In genomic region chr2:24678538-24678937, GRCm38 (mm10) we compare ENCODE assay signal across 9 mouse cellular contexts.
DNase-seq lines count a peak whose midpoint lies in the region; ATAC-seq and TF ChIP-seq lines count a peak whose summit lies in the region.
"Had no signal": no experiment of that assay in that cellular context is flagged by ENCODE, and none has a peak within 500 bp of the region (broad histone marks: within the 10 kb centered on the region; RNA-seq: fewer than 3 reads in every experiment).

No protein-coding gene starts in this region.

- TF ChIP-seq CTCF in forebrain, postnatal 0 days (IDR thresholded peaks at IDR 0.05; ENCODE audit: low read depth) = no peak
- no peak for TF ChIP-seq CTCF in kidney, adult 2 months (conservative IDR thresholded peaks at IDR 0.05; ENCODE audit: insufficient read depth, insufficient read length, low read depth, low read length)

- H3K4me2 ChIP-seq in forebrain, postnatal 0 days (ENCODE audit: low read depth) = no peak overlapping the region
- H3K4me2 ChIP-seq in kidney, embryonic 15.5 days = peak overlapping the region; percentile 65
- H3K4me2 ChIP-seq in neural tube, embryonic 14.5 days (ENCODE audit: low read depth, low read length) = no peak overlapping the region

- H3K9me3 ChIP-seq in forebrain, embryonic 10.5 days = no peaks in the 10 kb centered on the region
- no peaks in the 10 kb centered on the region for H3K9me3 ChIP-seq in forebrain, postnatal 0 days (ENCODE audit: low read length)
- H3K9me3 ChIP-seq in kidney, embryonic 15.5 days (replicated peaks) = no peaks in the 10 kb centered on the region
- no peaks in the 10 kb centered on the region for H3K9me3 ChIP-seq in neural tube, embryonic 14.5 days (ENCODE audit: control insufficient read depth, low read length)
- H3K9me3 ChIP-seq: G1E had no signal

- H3K9ac ChIP-seq in forebrain, postnatal 0 days = no peak overlapping the region
- no peak overlapping the region for H3K9ac ChIP-seq in kidney, embryonic 15.5 days
- no peak overlapping the region for H3K9ac ChIP-seq in neural tube, embryonic 14.5 days (replicated peaks; ENCODE audit: low read depth, low read length)

- H3K27me3 ChIP-seq in forebrain, embryonic 10.5 days (ENCODE audit: poor library complexity, severe bottlenecking) = peaks cover 35% of the 10 kb centered on the region
- H3K27me3 ChIP-seq in forebrain, postnatal 0 days (ENCODE audit: insufficient read depth, low read length) = no peaks in the 10 kb centered on the region
- H3K27me3 ChIP-seq in kidney, embryonic 15.5 days = peaks cover 25% of the 10 kb centered on the region; the same call in 1 of the 2 replicates
- no peaks in the 10 kb centered on the region for H3K27me3 ChIP-seq in kidney, adult 2 months (replicated peaks; ENCODE audit: control insufficient read depth, insufficient read depth, low read length)
- H3K27me3 ChIP-seq in neural tube, embryonic 14.5 days (ENCODE audit: control insufficient read depth, insufficient read depth, low read length) = no peaks in the 10 kb centered on the region

- no peak for DNase-seq in forebrain, embryonic 10.5 days (ENCODE audit: extremely low spot score, low spot score)
- DNase-seq in forebrain, postnatal 0 days = no peak
- DNase-seq in kidney, adult 2 months = no peak
- no peak for DNase-seq in neural tube, embryonic 10.5 days (ENCODE audit: extremely low spot score, low spot score)
- no peak for DNase-seq in cerebellum, postnatal 25 days

- peaks cover 10% of the 10 kb centered on the region for H3K4me1 ChIP-seq in forebrain, embryonic 10.5 days
- no peaks in the 10 kb centered on the region for H3K4me1 ChIP-seq in forebrain, postnatal 0 days (ENCODE audit: insufficient read depth)
- H3K4me1 ChIP-seq in kidney, embryonic 15.5 days = peaks cover 7% of the 10 kb centered on the region
- no peaks in the 10 kb centered on the region for H3K4me1 ChIP-seq in kidney, adult 2 months (ENCODE audit: control insufficient read depth, insufficient read depth, low read length)
- no peaks in the 10 kb centered on the region for H3K4me1 ChIP-seq in neural tube, embryonic 14.5 days (ENCODE audit: control insufficient read depth, insufficient read depth, low read length)

- TF ChIP-seq POLR2A in kidney, adult 2 months (IDR thresholded peaks at IDR 0.05; ENCODE audit: low read depth, low read length) = no peak

- H3K27ac ChIP-seq in forebrain, embryonic 10.5 days = no peak overlapping the region; the same call in 1 of the 2 replicates
- no peak overlapping the region for H3K27ac ChIP-seq in forebrain, postnatal 0 days (ENCODE audit: low read depth, low read length)
- H3K27ac ChIP-seq in kidney, embryonic 15.5 days = no peak overlapping the region
- no peak overlapping the region for H3K27ac ChIP-seq in kidney, adult 2 months (ENCODE audit: insufficient read depth, low read depth, low read length)
- no peak overlapping the region for H3K27ac ChIP-seq in neural tube, embryonic 14.5 days (ENCODE audit: low read depth, low read length)

- ATAC-seq in forebrain, postnatal 0 days = no peak
- ATAC-seq in kidney, embryonic 15.5 days (replicated peaks; ENCODE audit: low FRiP score) = no peak
- ATAC-seq in neural tube, embryonic 14.5 days (ENCODE audit: low read depth) = 0 out of 2 replicates have a peak, but pooled peaks have one; percentile 9
- ATAC-seq in erythroid progenitor cell, adult 5-6 weeks (replicated peaks; ENCODE audit: low FRiP score, poor library complexity, severe bottlenecking) = no peak

- peak overlapping the region; percentile 44; the same call in 1 of the 2 replicates for H3K4me3 ChIP-seq in forebrain, embryonic 10.5 days
- no peak overlapping the region for H3K4me3 ChIP-seq in forebrain, postnatal 0 days (ENCODE audit: low read depth, low read length)
- H3K4me3 ChIP-seq in kidney, embryonic 15.5 days (replicated peaks) = no peak overlapping the region
- H3K4me3 ChIP-seq in kidney, adult 2 months (ENCODE audit: insufficient read depth, low read depth, low read length) = no peak overlapping the region
- H3K4me3 ChIP-seq in neural tube, embryonic 14.5 days (ENCODE audit: low read depth, low read length) = no peak overlapping the region

- 80% methylated on average over 5 of the region's 5 CpGs for WGBS in forebrain, embryonic 10.5 days
- 73% methylated on average over 5 of the region's 5 CpGs for WGBS in forebrain, postnatal 0 days
- WGBS in kidney, embryonic 15.5 days = 79% methylated on average over 5 of the region's 5 CpGs
- WGBS in kidney, adult 2 months = 80% methylated on average over 5 of the region's 5 CpGs
- WGBS in neural tube, embryonic 14.5 days = 75% methylated on average over 5 of the region's 5 CpGs

- H3K36me3 ChIP-seq in forebrain, embryonic 10.5 days (replicated peaks) = no peaks in the 10 kb centered on the region
- peaks cover 58% of the 10 kb centered on the region for H3K36me3 ChIP-seq in forebrain, postnatal 0 days (ENCODE audit: insufficient read depth)
- H3K36me3 ChIP-seq in kidney, embryonic 15.5 days = no peaks in the 10 kb centered on the region
- no peaks in the 10 kb centered on the region for H3K36me3 ChIP-seq in kidney, adult 2 months (ENCODE audit: control insufficient read depth, insufficient read depth, low read length)
- peaks cover 30% of the 10 kb centered on the region for H3K36me3 ChIP-seq in neural tube, embryonic 14.5 days (ENCODE audit: control insufficient read depth, insufficient read depth, low read length)
- H3K36me3 ChIP-seq: G1E had no signal
